Mouse (Mus musculus): ENCODE data around the gene Rundc1.
A peak's percentile ranks its signal among the peaks of the same experiment; 100 is the strongest.
"Not testable (repeated sequence)": the region's sequence is repeated elsewhere in the genome, so short reads cannot be mapped to it uniquely, and the experiment has no call there.

Gene Rundc1

DNA sequence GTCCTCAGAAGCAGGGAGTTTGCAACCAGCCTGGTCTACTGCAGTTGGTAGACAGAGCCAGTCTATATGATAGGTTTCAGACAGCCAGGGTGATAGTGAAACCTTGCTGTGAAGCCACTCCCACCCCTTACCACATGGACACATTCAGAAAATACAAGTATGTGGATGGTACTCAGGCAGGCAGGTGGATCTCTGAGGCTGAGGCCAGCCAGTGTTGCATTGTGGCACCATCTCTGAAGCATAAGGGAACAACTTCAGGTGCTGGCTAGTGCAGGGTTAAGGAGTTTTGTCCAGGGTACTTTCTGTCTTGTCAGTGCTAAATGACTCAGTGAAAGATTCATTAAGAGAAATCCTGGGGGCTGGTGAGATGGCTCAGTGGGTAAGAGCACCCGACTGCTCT, 21.4 kb downstream of the Rundc1 start:
- no peak for DNase-seq

DNA sequence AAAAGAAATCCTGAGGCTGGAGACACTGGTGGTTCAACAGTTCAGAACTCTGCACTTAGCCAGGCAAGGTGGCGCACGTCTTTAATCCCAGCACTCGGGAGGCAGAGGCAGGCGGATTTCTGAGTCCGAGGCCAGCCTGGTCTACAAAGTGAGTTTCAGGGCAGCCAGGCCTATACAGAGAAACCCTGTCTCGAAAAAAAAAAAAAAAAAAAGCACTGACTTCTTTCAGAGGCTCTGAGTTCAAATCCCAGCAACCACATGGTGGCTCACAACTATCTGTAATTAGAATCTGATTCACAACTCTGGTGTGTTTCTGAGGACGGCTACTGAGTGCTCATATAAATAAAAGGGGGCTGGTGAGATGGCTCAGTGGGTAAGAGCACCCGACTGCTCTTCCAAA, 22.0 kb downstream of the Rundc1 start:
- not testable (repeated sequence) for DNase-seq

DNA sequence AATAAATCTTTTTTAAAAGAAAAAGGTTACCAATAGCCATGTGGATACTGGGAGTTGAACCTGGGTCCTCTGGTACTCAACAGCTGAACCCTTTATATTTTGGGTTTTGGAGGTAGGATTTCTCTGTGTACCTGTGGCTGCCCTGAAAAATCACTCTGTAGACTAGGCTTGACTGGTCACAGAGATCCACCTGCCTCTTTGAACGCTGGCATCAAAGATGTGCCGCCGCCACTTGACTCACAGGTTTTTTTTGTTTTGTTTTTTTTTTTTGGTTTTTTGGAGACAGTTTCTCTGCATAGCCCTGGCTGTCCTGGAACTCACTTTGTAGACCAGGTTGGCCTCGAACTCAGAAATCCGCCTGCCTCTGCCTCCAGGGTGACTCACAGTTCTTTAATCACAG, 22.9 kb downstream of the Rundc1 start:
- no peak for DNase-seq

DNA sequence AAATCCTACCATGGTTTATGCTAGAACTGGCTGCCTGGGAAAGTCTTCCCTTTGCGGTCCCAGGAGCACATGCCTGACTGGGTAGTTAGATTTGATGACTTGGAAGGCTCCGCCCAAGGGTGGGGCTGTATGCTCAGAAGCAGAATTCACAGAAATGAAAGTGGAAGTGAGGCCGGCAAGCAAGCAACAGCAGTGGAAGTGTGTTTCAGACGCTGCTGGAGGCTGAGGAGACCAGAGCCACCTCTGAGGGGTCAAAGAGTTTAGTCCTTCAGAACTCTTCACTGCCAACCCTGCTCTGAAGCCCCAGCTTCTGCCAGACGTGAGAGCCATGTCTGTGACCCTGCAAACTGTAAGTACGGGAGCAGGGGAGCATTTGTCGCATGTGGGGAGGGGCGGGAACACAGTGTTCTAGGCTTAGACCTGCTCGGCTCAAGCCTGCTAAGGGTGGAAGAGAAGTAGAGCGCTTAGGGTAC, 23.4 kb downstream of the Rundc1 start, which contains the start of gene Ifi35:
TSS of gene Ifi35 (plus strand) at position 134 of the 473 bp plus-strand sequence.
- no peak for DNase-seq

DNA sequence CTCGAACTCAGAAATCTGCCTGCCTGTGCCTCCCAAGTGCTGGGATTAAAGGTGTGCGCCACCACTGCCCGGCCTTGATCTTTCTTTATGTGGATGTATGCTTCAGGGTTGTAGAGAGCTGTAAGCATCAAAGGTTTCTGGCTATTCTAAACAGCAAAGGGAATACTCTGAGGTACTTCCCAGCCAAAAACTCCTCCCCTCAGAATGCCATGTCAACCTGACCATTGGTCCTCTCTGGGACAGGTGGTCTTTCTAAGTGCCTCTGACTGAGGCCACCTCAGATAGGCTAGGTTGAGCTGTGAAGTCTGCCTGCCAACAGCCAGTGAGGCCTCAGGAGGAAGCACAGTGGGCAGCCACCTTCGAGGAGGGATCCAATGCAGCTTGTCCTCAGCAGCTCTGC, 24.0 kb downstream of the Rundc1 start:
- no peak for DNase-seq

DNA sequence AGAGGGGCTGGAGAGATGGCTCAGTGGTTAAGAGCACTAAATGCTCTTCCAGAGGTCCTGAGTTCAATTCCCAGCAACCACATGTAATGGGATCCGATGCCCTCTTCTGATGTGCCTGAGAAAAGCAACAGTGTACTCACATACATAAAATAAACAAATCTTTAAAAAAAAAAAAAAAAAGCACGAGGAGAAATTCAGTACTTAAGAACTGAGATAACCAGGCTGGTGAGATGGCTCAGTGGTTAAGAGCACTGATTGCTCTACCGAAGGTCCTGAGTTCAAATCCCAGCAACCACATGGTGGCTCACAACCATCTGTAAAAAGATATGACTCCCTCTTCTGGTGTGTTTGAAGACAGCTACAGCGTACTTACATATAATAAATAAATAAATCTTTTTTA, 24.7 kb downstream of the Rundc1 start:
- DNase-seq = not testable (repeated sequence)

DNA sequence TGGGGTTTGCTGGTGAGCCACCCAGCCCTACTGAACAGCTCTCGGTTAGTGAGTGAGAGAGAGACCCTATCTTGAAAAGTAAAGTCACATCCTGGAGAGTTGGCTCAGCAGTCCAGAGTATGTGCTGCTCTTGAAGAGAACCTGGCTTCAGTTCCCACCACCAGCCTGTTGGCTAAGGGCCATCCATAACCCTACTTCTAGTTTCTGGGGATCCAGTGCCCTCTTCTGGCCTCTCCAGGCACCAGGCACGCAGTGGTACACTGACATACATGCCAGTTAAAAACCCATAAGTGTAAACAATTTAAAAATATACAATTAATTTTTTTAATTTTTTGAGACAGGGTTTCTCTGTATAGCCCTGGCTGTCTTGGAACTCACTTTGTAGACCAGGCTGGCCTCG, 25.5 kb downstream of the Rundc1 start:
- no peak for DNase-seq

DNA sequence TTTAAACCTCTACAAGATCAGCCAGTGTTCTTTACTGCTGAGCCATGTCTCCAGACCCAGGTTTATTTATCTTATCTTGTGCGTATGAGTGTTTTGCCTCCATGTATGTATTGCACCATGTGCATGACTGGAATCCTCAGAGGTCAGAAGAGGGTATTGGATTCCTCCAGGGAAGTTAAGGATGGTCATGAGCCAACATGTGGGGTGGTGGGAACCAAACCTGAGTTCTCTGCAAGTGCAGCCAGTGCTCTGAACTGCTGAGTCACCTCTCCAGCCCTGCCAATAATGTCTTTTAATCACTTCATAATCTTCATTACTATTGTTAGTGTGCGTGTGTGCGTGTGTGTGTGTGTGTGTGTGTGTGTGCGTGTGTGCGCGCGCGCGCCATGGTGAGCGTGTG, 26.7 kb downstream of the Rundc1 start:
- no peak for DNase-seq

DNA sequence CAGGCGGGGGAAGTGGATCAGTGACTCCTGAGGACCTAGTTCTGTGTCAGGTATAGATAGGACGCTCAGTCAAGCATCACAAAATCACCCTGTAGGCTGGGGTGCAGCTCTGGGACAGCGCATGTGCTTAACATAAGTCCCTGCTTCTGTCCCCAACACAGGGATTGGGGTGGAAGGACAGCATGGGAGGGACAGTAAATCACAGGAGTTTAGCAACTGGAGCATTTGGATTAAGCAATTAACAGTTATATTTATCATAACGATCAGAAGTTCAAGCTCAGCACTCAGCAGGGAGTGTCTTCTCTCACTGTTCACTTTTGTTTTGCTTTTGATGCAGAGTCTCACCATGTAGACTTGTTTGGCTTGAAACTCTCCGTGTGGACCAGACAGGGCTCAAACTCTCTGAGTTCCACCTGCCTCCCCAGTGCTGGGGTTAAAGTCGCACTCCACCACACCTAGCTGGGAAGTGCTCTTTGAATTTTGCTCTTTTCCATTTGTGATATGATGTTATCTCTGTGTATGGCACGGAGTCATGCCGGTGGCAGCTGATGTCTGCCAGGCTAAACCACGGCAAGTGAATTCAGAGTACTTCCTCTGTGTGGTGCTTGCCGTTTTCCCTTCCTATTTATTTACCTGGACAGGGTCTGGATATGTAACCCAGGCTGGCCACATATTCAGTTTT, 27.3 kb downstream of the Rundc1 start:
- DNase-seq = no peak

DNA sequence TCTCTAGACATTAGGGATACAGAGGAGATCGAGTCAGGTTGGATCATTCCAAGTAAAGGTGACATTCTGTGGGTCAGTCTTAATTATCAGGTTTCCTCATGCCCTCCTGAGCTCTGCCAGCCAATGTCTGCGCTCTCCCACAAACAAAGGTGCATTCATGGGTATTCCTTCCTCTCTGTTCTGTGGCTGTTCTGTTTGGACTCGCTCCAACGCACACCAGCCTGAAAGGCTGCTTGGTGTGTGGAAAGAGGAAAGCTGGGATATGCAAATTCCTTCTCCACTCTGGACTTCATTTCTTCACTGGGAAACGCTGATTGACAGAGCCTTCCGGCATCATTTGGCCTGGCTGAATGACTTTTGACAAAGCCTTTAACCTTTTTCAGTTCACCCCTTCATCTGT, 29.8 kb downstream of the Rundc1 start:
- DNase-seq = no peak

DNA sequence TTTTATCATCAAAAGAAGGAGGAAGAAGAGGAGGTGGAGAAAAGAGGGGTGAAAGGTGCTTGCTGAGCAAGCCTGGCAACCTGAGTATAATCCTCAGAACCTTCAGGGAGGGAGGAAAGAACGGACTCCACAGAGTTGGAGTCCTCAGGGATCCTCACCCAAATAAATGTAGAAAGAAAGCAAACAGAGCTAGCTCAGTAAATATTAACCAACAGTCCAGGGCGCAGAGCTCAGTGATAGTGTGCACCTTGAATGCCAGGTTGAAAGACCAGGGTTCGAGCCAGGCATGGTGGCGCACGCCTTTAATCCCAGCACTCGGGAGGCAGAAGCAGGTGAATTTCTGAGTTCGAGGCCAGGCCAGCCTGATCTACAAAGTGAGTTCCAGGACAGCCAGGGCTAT, 30.7 kb downstream of the Rundc1 start:
- DNase-seq = no peak

DNA sequence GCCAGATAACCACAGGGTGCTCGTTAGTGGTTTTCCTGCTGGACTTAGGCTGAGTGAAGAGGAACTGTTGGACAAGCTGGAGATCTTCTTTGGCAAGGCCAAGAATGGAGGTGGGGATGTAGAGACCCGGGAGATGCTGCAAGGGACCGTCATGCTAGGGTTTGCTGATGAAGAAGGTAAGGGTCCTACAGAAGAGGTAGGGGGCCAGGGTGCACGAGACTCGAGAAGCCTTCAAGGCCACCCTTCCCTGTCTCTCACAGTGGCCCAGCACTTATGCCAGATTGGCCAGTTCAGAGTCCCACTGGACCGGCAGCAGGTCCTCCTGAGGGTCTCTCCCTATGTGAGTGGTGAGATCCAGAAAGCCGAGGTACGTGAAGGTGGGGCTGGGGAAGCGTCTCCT, 32.7 kb downstream of the Rundc1 start:
- no peak for DNase-seq

DNA sequence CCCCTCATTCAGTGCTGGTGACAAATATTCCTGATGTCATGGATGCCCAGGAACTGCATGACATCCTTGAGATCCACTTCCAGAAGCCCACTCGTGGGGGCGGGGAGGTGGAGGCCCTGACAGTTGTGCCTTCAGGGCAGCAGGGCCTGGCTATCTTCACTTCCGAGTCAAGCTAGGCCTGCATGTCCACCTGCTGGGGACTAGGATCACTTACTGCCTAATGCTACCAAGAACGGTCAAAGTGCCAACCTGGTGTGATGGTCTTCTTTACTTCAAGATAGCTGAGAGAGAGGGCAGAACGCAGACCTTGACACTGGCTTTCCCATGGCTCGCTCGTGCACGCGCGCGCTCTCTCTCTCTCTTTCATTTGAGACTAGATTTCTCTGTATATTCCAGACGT, 33.3 kb downstream of the Rundc1 start:
- DNase-seq = no peak

DNA sequence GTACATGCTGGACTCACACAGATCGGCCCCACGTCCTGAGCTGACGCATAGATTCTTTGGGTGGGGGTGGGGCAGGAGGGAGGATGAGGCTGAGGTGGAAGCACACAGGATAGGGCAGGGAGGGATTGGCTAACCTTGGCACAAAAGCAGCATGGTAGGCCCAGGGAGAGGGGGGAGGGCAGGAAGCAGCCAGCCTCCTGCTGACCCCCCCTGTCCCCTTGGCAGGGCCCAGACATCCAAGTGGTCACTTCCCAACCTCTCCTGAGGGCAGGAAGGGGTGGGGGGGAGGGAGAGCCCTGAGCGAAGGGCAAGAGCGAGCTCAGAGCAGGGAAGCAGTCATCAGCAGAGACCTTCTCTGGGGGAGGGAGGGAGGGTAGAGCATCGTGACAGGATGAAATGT, 34.8 kb downstream of the Rundc1 start:
- DNase-seq = no peak

DNA sequence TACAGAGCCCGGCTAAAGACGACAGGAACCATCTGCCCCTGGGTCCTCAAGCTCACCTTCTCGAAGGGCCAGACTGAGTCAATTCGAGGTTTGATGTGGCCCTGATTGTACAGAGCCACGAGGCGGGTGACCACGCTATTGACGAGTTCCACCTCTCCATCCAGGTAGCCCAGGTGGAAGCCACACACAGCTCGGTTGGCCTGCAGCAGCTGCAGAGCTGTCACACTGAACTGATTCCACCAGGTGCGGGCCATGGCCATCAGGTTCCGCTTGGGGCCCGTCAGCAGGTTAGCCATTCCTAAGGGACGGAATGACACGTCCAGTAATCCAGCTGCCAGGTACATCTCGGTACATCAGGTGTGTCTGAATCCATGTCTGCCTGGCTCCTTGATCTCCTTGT, 35.4 kb downstream of the Rundc1 start:
- no peak for DNase-seq

DNA sequence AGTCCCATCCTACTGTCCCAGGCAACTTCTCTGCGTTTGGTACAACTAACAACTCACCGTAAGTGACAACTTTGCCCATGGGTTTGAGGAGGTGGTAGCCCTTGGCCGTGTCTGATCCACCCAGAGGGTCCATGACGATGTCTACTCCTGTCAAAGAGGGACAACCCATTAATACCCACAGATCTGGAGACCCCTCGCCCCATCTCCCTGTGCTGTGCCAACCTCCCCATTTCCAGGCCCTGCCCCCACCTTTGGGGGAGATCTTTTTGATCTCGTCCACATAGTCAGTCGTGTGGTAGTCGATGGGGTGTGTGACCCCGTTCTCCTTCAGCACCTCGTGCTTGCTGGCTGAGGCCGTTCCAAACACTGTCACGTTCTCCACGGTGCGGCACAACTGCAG, 37.3 kb downstream of the Rundc1 start:
- DNase-seq = no peak

DNA sequence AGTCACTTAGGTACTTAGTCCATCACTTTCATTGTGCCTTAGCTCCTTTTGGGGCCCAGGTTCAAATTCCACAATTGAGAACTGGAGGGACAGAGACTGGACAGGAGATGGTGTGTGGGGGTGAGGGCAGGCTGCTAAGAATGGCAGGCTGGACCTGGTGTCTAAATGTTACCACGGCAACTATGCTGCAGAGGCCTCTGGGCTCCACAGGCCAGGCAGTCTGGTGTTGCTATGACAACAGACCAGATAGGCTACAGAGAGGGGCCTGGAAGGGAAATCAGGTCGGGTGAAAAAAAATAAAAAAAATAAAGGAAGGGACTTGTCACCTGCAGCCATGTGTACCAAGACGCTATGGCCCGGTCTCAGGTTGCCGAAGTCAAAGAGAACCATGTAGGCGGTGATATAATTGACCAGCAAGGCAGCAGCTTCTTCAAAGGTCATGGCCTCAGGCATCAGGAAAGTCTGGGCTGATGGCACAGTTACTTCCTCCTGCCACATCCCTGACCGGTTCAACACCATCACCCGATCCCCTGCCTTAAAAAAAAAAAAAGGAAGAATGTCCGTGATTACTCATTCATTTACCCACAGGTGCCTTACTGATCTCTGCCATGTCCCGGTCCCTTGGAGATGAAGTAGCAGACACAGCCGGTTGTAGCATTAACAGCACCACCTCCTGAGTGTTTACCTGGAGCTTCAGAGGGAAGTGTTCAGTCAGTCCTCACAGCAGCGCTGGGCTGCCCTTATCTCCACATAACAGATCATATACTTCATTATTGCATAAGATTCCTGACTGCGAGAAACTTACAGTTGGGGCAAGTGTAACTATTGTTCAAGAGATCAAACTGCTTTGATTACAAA, 37.9 kb downstream of the Rundc1 start:
- no peak for DNase-seq

DNA sequence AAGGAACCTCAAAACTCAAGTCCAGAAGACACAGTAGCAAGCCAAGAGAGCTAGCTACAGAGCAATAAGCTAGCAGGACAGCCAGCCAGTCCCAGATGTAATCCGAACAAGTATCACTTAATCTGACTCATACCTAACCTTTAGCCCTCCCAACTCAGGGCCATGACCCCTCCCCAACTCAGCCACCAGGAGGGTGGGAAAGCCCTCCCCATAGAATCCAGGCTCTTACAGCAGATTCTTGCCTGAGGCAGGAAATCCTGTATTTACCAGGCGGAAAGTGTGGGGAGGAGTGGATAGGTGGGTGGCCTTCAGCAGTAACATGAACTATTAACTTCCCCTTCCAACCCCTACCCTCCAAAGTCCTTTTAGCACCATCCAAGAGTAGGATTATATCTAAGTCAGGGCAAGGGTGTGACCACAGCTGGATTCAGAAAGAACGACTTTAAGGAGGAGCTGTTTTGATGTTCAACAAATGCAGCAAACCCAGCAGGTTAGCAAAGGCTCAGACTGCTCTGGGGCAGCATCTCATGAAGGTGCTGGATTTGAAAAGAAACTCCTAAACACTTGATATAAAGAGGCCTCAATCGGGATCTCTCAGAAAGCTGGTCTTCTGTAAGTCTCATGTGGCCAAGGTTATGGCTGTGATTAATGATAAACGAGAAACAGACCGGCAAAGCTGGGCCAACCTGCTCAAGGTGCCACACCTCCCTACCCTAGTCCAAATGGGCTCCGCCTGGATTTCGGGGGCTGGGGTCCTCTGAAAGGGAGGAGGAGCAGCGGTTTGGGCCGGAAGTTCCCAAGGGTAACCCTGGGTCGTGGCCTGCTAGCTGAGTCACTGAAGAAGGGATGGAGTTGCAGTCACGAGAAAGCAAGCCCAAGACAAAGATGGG, 39.6 kb downstream of the Rundc1 start, which contains the start of gene Rnd2:
TSS of gene Rnd2 (plus strand) at position 789 of the 890 bp plus-strand sequence.
- no peak for DNase-seq

DNA sequence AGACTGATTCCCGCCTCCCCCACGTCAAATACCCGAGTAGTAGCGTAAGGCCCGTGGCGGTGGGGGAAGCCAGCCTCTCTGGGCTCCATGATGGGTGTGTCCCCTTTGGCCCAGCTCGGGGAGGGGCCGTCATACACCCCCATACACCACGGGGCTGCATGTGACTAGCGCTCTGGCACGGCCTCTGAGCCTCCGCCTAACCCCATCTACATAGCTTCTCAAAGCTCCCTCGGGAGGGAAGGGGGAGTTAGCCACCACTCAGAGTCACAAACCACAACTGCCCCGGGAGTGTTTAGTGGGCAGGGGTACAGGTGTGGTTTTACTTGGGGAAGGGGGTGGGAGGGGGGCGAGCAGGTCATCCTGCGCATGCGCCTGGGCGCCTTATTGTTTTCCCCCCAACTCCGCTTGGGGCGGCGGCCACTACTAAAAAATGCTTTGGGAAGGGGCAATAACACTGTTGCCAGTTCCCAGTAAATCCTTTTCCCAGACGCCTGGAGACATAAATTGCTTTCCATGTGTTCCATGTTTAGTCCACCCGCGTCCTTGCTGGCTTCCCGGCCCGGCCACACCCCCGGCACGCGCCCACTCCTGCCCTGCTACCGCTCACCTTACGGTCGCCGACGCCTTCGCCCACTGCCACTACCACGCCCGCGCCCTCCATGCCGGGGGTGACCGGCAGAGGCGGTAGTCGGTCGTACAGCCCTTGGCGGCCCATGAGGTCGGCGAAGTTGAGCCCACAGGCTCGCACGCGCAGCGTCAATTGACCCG, 40.4 kb downstream of the Rundc1 start:
- peak in 1 of 2 experiments; percentile 43 for DNase-seq

DNA sequence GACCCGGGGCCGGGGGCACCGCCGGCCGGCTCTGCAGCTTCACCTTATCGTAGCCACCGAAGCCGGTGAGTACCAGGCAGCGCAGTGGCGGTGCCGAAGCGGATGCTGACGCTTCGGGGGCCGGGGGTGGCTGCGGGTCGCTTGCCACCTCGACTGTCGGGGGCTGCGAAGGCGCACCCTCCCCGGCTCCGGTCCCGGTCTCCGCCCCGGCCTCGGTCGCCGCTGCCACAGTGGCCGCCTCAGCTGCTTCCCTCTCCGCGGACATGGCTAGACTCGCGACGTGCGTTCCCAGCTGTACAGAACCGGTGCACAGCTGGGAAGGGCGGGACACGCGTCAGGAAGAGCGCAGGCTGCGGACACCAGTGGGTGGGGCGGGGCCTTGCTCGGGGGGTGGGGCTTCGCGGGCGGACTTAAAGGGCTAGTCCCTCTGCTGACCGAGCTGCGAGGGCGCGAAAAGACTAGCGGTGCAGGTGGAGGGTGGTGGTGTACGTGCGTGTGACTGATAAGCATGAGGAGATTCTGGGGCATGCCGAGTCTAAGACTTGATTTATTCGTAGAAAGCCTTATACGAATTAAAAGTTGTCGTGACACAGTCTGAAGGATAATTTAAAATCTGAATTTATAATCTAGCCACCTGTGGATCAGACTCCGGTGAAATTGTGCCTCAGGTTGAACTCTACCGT, 41.1 kb downstream of the Rundc1 start, which contains the start of gene Vat1:
TSS of gene Vat1 (minus strand) at position 362 of the 683 bp plus-strand sequence.
- peak; percentile 69 to 84 for DNase-seq

DNA sequence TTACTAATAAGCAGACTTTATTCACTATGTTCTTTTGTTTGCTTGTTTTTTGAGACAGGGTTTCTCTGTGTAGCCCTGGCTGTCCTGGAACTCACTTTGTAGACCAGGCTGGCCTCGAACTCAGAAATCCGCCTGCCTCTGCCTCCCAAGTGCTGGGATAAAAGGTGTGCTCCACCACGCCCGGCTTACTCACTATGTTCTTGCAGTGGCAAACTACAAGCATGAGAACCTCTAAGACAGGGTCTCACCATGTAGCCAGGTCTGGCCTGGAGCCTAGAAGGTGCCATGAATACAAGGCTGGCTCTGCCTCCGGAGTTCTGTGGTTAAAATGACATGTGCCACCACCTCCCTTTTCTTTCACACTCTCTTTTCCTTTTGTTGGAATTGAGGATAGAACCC, 41.7 kb downstream of the Rundc1 start:
- not testable (repeated sequence) for DNase-seq
